Mouse (Mus musculus) C2C12 (cell line): ENCODE measurements at regions not wholly inside any gene's neighbourhood (a gene's known extent, or its start where the extent isn't known, plus 50 kb on each side); places are given as distances from the start of the nearest gene placed in this dataset.

Experiments
- CEBPB ChIP-seq: IDR thresholded peaks from one replicate; pipeline ENCODE4 v1.6.1; 2011; ENCODE audit warnings: low read depth, mild to moderate bottlenecking, control low read depth, moderate library complexity
- CTCF ChIP-seq: IDR thresholded peaks from one replicate; pipeline ENCODE4 v1.5.1; 2011; ENCODE audit not compliant: control insufficient read depth, insufficient read depth, insufficient read length
- FOSL1 ChIP-seq: IDR thresholded peaks from one replicate; pipeline ENCODE4 v1.8.0; 2011; ENCODE audit warnings: mild to moderate bottlenecking, low read length; ENCODE audit not compliant: poor library complexity, insufficient read depth, severe bottlenecking
- MAX ChIP-seq: IDR thresholded peaks from one replicate; pipeline ENCODE4 v1.6.1; 2011; ENCODE audit warnings: mild to moderate bottlenecking, control low read depth
- MYOD1 ChIP-seq: IDR thresholded peaks from one replicate; pipeline ENCODE4 v1.6.1; 2011; ENCODE audit warnings: low read depth; ENCODE audit not compliant: control insufficient read depth, insufficient read length
- MYOG ChIP-seq: IDR thresholded peaks from one replicate; pipeline ENCODE4 v1.6.1; 2011; ENCODE audit not compliant: control insufficient read depth, insufficient read length; ENCODE audit errors: extremely low read depth
- USF1 ChIP-seq: IDR thresholded peaks from one replicate; pipeline ENCODE4 v1.6.1; 2011; ENCODE audit warnings: low read depth, mild to moderate bottlenecking, control low read depth, moderate library complexity

- TF ChIP-seq CTCF (no peak), MAX (no peak), CEBPB (no peak), MYOD1 (no peak), USF1 (no peak), MYOG (no peak), FOSL1 (no peak)
These were observed 94.3 kb downstream of the Atp23 start for GRCm38 (mm10) chr10:126806881-126807280.
